Mouse (Mus musculus) retina, embryonic 14.5 days (tissue): ENCODE data around the gene Pola2.

Experiments
- DNase-seq: peaks from one replicate; pipeline ENCODE4 v3.0.0-alpha.2; 2015; ENCODE audit warnings: low spot score

Pola2 gene

GRCm38 (mm10) chr19:5937095-5937835 lies 26.7 kb downstream of the Pola2 start:
- DNase-seq, result no peak

DNA sequence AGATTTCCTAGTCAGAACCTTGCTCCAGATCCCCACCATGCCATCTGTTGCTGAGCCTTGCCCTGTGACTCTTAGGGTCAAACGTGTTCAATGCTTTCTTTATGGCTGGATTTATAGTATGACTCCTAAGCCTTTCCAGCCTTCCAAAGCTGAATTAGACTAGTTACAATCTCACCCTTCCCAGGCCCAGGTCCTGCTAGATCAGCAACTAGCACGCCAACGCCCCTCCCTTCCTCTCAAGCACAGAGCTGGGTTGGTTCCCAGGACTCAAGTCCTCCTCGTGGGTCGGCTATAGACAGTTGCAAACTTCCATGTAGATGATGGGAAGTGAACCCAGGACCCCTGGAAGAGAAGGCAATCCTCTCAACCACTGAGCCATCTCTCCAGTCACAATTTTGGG lies 28.3 kb downstream of the Pola2 start:
- no peak for DNase-seq

- peak; percentile 13 for DNase-seq
Measured at GRCm38 (mm10) chr19:5935266-5935665, 28.7 kb downstream of the Pola2 start.

DNA sequence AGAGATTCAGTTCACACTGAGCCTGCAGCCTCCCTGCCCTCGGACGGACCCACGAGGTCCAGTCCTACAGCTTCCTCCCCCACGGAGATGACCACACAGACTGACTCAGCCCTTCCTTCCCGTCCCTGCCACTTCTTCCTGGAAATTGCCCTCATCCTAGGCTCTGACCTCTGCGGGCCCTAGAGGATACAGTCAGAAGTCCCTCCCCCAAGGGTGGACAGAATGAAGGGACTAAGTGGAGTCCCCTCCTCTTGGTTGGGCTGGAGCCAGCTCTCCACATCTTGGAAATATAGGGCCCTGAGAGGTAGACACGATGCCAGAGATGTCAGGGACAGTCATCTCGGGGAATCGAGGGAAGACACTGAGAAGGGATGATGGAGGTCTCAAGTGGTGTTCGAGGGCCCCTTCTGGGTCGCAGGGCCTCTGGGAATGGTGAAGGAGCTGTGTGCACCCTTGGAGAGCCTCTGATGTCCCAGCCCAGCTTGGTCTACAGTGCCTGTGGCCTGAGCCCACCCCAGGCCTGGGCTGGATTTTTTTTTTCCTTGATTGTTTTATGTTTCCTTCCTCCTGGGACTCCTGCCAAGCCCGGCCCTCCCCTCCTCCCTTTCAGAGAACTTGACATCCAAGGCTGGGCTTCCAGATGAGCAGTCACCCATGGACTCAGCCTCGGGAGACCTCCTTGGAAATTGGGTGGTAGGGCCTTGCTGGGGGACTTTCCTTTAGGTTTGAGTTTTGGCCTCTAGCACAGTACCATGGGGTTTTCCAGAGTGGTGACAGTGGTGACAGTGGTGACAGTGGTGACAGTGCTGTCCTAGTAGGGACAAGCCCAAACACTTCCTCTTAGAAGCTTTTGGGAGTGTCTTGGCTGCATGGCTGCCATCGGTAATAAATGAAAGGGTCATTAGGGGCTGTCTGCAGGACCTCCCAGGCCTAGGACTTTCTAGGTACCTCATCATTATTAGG lies 34.1 kb downstream of the Pola2 start:
- DNase-seq, result no peak

DNA sequence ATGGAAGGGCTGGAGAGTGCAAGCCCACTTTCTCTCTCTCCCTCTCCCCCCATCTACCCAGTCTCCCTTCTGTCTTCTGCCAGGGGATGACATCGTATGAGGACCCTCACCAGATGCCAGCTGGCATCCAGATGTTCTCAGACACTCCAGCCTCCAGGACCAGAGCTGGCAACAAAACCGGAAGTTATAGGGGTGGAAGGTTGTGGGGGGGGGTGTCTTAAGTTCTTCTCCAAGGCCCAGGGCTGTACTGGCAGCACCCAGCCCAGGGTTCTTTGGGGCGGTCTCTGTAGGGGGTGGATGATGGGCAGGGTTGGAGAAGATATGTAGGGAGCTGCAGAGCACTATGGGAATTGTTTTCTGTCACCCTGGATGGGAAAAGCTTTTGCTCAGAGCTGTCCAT lies 35.5 kb downstream of the Pola2 start:
- no peak for DNase-seq

DNA sequence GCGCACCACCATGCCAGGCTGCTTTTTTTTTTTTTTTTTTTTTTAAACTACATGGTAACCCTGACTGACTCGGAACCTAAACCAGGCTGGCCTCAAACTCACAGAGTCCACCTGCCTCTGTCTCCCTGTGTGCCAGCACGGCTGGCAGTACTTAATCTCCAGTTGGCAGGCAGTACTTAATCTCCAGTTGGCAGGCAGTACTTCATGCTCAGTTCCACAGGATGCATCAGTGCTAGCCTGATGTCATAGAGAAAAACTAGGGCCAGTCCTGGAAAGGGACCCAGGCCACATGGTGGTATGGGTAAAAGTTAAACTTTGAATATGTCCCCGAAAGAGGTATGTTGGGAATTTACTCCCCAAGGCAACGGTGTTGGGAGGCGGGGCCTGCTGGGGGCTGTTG lies 35.9 kb downstream of the Pola2 start:
- no peak for DNase-seq

DNA sequence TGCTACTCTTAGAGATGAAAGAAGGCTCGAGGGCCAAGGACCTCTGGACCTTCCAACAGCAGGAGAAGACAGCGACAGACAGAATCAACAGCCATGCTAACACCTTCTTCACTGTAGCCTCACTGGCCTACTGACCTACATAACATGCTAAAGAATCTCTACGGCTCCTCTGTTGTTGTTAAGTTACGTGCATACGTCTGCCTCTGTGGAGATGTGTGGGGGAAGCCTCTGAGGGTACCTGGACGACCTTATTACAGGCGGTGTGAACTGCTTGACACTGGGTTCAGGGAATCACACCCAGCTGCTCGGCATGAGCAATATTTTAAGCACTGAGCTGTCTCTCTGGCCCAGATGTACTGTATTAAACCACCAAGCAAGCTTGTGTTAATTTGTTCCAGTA lies 36.5 kb downstream of the Pola2 start:
- DNase-seq, result peak; percentile 20

DNA sequence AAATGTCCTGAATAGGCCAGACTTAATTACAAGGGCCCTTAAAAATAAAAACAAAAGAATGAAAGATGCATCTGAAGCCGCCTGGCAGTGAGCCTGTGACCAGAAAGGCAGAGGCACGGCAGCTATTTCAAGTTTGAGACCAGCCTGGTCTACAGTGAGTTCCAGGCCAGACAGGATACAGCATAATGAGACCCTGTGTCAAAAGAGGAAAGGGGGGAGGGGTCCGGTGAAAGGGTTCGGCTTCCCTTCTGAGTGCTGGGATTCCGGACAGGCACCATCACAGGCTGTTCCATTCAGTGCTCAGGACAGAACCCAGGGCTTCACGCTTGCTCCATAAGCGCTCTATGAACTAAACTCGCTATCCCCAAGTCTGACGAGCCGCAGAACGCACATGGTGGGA lies 37.0 kb downstream of the Pola2 start:
- DNase-seq, result no peak

DNA sequence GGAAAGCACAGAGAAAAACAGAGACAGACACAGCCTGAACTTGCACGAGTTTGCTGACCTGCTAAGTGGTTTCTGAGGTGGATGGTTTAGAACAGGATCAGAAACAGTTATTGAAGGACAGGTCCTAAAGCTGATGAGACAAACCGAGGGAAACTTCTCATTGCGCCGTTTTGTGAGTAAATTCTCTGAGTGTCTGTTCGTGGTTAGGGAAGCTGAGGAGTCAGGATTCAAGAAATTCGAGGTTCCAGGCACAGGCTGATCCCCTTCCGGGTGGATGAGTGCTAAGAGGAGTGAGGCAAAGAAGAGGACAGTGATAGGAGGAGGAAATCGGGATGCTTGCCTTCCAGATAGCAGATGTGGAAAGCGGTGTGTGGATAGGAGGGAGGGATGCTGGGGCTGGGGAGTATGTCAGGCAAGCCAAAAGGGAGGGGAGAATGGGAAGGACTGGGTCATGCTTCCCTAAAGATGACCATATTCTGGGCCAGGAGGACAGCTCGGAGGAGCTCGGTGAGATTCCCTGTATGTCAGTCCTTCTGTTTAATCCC lies 38.6 kb downstream of the Pola2 start:
- DNase-seq, result no peak

GRCm38 (mm10) chr19:5924713-5925093 lies 39.3 kb downstream of the Pola2 start, which contains the start of gene Cdc42ep2:
Cdc42ep2 (minus strand) TSS chr19:5924816.
- peak; percentile 95 for DNase-seq

- DNase-seq, result peak; percentile 98
Measured at GRCm38 (mm10) chr19:5923990-5924712, 39.9 kb downstream of the Pola2 start.

- no peak for DNase-seq
Measured at GRCm38 (mm10) chr19:5922963-5923362, 41.0 kb downstream of the Pola2 start.

DNA sequence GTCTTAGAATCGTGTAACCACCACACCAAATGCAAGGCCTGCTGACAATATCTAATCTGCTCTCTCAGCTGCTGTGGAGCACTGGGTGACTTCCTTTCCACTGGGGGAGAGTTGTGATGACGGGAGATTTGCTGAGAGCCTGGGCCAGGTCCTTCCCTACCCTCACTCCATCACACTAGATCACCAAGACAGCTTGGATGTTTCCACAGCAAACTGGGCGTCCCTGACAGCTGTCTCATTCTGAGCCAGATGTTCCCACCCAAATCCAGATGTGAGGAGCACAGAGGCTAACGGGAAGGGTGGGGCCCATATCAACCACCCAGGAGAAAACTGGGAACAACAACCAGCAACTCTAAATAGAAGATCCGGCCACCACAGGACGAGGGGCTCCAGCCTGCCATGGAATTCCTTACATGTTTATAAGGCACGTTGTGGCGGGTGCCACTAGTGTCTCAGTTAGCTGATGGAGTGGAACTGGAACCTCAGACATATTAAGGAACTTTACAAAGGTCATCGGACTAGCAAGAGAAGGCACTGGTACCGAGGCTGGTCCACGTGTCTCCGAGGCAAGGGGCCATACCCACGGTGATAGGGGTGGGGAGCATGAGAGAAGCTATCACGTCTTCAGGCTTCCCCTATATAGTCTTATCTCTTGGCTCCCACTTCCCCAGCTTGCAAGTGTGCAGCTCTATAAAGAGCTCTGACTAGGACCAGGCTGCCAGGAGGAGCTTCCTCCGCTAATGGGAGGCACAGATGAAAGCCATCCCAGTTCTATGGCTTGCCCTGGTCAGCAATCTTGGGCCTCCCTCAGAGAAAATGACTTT lies 41.7 kb downstream of the Pola2 start:
- no peak for DNase-seq

GRCm38 (mm10) chr19:5921715-5922114 lies 42.3 kb downstream of the Pola2 start:
- no peak for DNase-seq

DNA sequence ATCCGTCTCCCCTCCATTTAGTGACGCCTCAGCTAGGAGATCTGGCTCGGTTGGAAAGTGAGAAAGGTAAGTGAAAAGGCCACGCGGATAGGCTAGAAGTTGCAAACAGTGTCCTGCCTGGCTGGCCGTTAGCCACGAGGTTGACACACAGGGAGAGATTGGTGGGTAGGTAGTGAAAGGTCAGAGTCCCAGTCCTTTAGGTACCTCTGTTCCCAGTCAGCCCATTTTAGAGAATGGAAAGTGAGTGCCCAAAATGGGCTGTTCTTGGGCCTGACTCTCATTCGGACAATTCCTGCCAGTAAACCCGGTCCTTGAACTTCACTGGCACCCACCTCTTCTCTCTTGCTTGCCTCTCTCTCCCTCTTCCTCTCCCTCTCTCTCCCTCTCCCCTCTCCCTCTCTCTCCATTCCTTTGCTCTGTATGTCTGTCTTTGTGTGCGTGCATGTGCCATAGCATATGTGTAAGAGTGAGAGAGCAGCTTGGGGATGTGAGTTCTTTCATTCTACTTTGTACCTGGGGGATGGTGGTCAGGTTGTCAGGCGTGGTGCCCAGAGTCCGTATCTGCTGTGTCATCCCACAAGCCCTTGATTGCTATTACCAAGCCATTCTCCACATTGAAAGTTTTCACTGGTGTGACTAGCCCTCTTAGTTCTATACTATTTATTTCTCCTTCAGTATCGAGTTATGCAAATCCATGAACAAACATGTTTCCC lies 50.8 kb downstream of the Pola2 start, which contains the start of gene Dpf2:
TSS of gene Dpf2 (minus strand) at position 4 of the 713 bp plus-strand sequence.
- DNase-seq, result no peak

DNA sequence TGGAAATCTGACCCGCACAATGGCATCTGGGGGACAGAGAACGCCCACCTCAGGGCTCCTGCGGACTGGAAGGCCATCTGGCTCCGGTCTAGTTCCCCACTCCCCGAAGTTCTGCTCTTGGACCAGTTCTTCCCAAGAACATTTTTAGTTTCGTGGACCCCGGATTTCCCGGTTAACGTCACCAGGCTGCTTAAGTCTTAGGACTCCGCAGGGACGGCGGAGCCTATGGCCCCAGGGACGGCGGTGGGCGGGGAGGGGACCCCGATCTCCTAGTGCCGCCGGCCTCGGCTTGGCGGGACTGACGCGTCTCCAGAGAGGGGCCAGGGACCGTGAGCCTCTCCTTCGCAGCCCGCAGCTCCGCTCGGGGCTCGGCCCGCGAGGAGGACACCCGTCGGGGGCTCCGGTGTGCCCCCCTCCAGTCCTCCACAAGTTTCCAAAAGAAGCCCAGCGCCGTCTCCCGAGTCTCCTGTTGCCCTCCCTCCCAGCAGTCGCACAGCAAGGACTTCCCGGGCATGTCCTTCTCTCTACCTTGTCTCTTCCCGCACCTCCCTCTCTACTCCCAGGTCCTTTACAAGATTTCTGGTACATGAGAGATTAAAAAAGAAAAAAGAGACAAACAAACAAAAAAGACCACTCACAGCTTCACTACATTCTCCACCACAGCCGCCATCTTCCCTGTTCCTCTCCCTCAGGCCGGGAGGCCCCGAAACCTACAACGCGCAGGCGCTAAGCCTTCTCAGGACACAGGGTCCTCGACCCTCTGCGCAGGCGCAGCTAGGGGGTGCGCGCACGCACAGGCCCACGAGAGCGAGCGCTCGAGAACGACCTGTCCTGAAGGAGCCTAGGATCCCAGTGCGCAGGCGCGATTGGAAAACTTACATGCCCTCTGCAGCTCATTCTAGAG lies 51.6 kb downstream of the Pola2 start:
- DNase-seq, result peak; percentile 100

- DNase-seq, result no peak
Measured at GRCm38 (mm10) chr19:5911430-5912102, 52.4 kb downstream of the Pola2 start.

GRCm38 (mm10) chr19:5910221-5910620 lies 53.8 kb downstream of the Pola2 start:
- peak; percentile 90 for DNase-seq

DNA sequence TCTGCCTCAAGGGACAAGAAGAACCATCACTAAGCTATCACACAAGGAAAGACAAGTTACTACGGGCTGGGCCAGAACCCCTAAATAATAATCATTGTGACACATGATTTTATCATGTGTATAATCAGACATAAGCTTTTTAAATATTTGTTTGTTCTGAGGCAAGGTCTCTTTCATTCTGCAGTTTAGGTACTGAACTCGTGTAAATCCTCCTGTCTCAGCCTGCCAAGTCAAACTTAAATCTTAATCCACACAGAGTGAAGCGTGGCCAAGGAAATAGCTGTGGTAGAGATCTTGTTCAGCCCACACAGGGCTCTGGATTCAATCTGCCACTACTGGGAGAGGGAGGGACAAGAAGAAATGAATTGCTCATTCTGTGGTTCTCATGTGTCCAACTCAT lies 56.7 kb downstream of the Pola2 start:
- no peak for DNase-seq
